Mouse (Mus musculus) heart, adult 2 months (tissue): Measurements from ENCODE around the gene Apoc4.

Experiments used
- CTCF ChIP-seq: fragments of 200-600 bp; IDR thresholded peaks from 2 replicates; pipeline ENCODE4 v1.8.1; 2022; ENCODE audit warnings: antibody characterized with exemption, mild to moderate bottlenecking, moderate library complexity
- EP300 ChIP-seq: fragments of 200-500 bp; IDR thresholded peaks from 2 replicates; pipeline ENCODE4 v1.6.1; 2011; ENCODE audit warnings: low read depth, low read length, control low read depth; ENCODE audit not compliant: insufficient read depth
- POLR2A ChIP-seq: fragments of 200-500 bp; IDR thresholded peaks from 2 replicates; pipeline ENCODE4 v1.6.1; 2011; ENCODE audit warnings: mild to moderate bottlenecking, low read depth, low read length, control low read depth; ENCODE audit not compliant: insufficient read depth

- TF ChIP-seq CTCF (peak; percentile 50), EP300 (no peak), POLR2A (0 out of 2 replicates have a peak, but pooled peaks have one; percentile 8)
Observed at GRCm38 (mm10) chr7:19697949-19698906, 16.9 kb upstream of the Apoc4 start.
